Mouse (Mus musculus) B cell, adult 2 months (primary cell): ENCODE results near the gene Plekha7.
A peak's percentile ranks its signal among the peaks of the same experiment; 100 is the strongest.
"Not testable (repeated sequence)": the region's sequence is repeated elsewhere in the genome, so short reads cannot be mapped to it uniquely, and the experiment has no call there.

Experiments
- DNase-seq, 2 experiments: peaks; one replicate each; pipeline ENCODE4 v3.0.0; 2022

The Plekha7 gene

DNA sequence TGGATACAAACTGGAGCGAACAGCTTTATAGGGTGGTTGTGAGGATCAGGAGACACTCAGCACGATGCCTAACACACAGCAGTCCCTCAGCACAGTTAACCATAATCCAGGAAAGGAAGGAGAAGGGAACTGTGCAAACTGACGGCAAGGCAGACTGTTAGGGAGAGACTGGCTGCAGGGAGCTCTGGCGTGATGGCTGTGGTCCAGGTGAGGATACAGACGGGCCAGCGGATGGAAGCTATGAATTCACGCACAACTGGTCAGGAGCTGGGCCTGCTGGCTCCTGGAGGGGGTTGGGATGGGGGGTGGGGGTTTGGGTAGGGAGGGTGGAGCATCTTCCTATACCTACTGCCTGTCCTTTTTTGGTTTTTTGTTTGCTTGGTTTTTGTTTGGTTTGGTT, 182.5 kb downstream of the Plekha7 start:
- DNase-seq = no peak

DNA sequence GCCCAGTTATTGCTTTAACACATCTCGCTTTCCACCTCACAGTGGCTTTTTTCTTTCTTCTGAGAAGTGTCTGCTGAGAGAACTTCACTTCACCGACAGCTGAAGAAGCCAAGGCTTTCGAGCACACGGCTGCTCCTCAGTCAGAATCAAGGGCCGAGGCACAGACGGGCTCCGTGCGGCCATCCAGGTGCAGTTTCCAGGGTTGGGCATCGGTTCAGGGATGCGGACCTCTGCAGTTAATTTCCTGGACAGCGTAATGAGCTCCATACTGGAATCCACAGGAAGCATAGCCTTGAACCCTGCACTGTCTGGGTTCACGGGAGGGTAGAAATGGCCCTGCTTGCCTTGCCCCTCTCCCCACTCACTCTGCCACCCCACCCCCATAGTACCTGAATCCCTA, 184.1 kb downstream of the Plekha7 start:
- DNase-seq = no peak

DNA sequence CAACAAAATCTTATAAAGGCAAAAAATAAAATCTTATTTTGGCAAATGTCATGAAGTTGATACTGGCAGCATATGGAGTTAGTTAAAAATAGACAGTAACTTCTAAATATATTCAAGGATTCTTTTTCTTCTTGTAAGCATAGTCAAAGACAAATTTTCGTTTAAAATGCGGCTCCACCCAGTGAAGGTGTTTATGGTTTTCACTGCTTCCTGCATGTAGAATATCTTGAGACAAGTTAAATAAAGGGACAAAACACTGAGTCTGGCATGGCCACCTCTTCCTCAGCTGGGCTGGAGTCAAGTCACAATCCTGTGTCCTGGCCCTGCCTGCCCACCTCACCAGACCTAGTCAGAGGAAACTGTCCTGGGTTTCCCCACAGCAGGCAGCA, 184.6 kb downstream of the Plekha7 start:
- DNase-seq = no peak

DNA sequence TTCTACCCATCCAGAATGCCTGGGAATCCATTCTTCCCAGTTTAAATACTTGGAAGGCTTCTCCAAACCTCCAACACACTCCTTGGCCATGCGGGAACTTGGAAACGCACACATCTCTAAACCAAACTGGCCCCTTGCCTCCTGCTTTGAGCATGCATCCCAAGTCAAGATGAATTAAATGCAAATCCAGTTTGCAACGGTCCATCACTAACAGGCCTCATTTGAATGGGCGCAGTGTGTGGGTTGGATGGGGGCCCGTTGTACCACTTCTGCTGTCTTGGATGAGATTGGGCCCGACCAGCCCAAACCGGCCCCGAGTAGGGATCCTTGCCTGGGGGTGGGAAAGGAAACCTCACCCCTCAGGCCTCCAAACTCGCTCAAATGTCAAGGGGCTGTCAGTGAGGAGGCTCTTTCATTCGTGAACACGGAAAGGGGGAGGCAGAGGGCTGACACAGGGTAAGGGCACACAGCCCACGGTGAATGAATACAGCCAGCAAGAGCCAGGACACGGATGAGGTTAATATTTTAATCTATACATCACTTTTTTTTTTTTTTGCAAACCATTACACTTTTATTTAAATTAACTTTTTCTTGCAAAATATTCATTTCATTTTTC, 185.1 kb downstream of the Plekha7 start:
- DNase-seq = no peak

- DNase-seq = no peak
These were observed 187.0 kb downstream of the Plekha7 start for GRCm38 (mm10) chr7:116121202-116121601.

DNA sequence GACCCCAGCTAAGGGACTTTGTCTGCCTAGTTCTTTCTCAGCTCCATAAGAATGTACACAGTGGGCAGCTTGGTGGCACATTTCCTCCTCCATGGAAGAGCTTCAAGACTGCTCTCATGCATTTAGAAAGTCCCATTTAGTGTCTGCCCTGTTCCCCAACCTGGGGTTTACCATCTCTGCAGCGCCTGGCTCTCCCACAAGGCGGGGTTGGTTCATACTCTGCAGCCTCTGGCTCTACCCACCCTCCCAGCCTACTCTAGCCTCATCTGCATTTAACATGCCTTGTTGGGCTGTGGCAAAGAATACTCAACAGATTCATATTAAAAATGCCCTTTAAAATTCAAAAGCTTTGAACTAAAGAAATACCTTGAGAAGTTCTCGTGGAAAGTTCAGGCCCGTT, 187.4 kb downstream of the Plekha7 start:
- no peak for DNase-seq

DNA sequence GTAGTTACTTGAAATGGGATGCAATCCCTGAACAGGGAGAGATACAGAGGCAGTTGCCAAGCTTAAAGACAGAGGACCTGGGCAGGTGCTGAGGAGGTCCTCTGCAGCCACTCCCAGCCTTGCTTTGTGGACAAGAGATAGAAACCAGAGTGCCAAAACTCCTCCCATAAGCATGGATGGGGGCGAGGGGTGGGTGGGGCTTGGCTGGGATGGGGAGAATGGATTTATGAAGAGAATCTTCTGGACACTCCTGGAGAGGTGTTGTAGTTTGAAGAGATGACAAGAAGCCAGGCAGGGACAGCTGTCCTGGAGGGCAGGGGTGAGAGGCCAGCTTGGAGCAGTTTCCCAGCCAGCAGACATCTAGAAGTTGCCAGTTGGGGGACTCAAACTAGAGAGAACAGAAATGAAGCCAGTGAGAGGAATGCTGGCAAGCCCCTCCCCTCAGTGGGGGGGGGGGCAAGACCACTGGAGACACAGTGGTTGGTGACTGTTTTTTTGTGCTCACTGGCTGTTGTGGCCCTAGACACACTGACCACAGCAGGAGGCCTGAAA, 188.8 kb downstream of the Plekha7 start:
- DNase-seq = no peak

GRCm38 (mm10) chr7:116115991-116116390, 192.2 kb downstream of the Plekha7 start:
- DNase-seq = no peak

DNA sequence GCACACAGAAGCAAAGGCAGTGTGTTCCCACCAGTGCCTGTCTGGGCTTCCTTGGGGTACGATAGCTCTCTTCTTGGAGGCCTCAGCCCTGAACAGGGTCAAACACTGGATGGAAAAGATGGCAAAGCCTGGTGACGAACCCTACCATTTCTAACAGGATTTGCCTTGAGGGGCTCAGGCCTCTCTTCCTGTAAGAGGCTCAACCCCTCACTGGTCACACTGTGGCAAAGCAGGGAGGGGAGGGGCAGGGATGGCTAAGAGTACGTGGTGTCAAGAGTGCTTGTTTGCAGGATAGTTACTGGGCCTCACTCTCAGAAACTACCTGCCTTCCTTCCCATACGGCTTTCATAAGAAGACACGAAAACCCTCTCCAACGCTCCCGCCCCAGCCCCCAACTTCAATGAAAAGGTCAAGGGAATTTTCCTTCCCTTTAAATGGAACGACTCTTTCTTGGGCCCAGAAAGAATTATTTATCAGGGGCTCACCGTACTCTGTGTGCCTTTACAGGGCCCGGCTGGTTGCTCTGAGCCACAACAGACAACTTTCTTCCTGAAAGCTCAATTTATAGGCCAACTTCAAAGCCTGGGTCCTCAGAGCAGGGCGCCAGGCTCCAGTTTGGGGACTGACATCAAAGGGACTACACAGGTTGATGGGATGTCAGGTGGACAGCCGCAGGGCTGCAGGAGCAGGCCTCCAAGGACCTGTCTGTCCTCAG, 192.8 kb downstream of the Plekha7 start:
- no peak for DNase-seq

DNA sequence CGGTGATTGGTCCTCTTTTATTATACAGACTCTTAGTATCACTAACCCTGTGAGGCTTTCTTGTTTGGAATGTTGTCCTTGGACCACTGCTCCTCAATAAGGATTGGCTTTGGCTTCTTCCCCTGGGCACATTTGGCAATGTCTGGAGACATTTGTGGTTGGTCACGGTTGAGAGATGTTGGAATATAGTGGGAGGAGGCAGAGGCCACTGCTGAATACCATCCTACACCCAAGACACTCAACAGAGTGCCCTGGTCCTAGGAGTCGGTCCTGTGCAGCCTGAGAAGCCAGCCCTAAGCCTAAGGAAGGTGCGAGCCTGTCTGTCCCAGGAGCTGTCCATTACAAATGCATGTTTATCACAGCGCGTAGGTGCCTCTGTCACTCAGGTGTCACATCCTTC, 196.6 kb downstream of the Plekha7 start:
- no peak for DNase-seq

DNA sequence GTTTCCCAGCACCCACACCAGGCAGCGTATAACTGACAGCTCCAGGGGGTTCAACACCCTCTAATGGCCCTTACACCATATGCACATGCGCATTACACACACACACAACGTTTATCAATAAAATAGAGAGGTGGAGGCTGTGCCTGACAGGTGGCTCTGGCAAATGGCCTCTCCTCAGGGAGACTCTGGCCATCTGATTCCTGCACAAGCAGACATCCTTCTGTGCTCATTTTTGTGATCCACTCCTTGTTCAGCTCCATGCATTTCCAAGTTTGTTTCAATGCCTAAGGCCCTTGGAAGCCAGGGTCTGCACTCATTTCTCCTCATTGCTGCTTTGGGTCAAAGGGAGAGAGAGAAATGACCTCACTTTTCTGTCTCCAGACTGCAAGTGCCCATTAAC, 197.5 kb downstream of the Plekha7 start:
- no peak for DNase-seq

DNA sequence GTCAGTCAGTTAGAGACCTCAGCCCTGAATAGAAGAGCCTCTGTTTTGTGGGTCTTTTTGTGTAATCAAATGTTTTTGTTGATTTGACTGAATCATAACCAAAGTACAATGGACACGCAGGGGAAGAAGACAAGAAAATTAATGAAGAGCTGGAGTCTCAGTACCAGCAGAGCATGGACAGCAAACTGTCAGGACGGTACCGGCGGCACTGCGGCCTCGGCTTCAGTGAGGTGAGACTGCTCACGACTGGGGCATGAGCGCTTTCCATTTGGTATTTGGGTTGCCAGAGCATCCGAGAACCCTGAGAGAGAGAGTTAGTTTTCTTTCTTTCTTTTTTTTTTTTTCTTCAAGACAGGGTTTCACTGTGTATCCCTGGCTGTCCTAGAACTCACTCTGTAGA, 205.1 kb downstream of the Plekha7 start:
- no peak for DNase-seq

- DNase-seq = no peak
These were observed 208.1 kb downstream of the Plekha7 start for GRCm38 (mm10) chr7:116099952-116100528.

DNA sequence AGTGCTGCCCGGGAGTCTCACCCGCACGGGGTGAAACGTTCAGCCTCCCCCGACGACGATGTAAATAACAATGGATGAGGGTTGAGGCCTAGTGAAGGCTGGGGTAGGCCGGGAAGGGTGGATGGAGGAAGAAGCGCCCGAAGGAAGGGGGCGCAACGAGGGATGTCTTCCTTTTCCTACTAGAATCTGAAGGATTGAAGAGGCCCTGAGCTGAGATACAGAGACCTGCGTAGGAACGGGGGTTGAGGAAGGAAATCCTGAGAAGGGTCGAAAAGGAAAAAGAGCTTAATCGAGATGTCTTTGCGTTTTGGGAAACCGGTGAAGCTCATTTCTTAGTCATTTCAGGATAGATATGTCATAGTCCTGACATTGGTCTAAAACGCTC, 214.7 kb downstream of the Plekha7 start:
- DNase-seq = no peak

- DNase-seq = peak; percentile 94 to 95
These were observed 215.3 kb downstream of the Plekha7 start for GRCm38 (mm10) chr7:116092710-116093465.

DNA sequence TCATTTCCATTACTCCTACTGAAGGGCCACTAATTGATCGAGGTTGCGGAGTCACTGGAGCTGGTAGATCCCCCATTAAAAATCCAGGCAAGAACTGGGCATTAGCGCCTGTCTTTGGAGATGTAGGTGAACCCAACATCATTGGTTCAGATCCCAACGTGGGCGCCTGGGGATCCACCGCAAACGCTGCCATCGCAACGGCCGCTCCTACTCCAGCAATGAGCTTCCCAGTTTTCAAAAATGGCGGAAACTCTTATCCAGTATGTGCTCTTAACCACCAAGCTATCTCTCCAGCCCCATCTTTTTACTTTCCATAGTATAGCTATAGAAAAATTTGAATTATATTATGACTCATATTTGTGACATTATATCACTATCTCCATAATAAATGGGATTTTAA, 223.8 kb downstream of the Plekha7 start, which contains the start of gene Gm4353:
Gene Gm4353 (minus strand): TSS at position 270 of the 400 bp plus-strand sequence.
- DNase-seq = not testable (repeated sequence)
